Mouse (Mus musculus): ENCODE measurements around the gene Usp29. TPM values are rescaled to one million over a fixed set of nuclear protein-coding genes. Genes with fewer than 3 reads are reported as not detected.

Usp29 gene
- total and polyA plus RNA-seq, 2 experiments from 2014 or later = 2.2 to 3.2 TPM

DNA sequence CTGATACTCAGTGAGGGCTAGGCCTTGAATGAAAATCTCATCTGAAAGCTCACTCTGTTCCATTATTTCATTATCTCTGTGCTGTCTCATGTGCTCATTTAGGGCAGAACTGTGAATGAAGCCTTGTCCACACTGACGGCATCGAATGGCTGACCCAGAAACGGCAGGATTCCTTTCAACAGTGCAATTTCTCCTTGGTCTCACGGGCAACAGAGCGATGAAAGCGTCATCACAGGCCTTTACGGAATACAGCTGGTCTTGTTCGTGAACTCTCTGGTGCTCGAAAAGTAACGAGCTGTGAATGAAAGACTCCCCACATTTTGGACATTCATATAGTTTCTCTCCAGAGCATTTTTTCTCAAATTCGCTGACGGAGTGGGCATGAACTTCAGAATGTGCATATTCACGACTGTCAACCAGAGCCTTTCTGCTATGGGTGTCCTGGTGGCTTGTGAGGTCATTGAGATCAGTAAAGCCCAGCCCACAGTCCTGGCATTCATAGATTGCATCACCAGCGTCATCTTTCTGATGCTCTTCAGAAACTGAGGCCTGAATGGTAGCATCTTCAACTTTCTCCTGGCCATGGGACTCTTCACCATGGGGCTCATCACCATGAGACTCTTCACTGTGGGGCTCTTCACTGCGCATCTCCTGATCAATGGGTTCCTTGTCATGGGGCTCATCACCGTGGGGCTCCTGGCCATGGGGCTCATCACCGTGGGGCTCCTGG lies 21.8 kb upstream of the Usp29 start:
- Histone ChIP-seq H3K4me3 (ENCODE audit: low read depth, low read length) (no peak overlapping the region), H3K9me3 (replicated peaks; ENCODE audit: control insufficient read depth, low read length) (no peaks in the 10 kb centered on the region), H3K4me1 (ENCODE audit: control insufficient read depth, insufficient read depth) (no peaks in the 10 kb centered on the region), H3K27ac (ENCODE audit: low read depth) (no peak overlapping the region), H3K36me3 (replicated peaks; ENCODE audit: control insufficient read depth, insufficient read depth, low read length) (peaks cover 73% of the 10 kb centered on the region), H3K4me2 (ENCODE audit: low read depth, low read length) (no peak overlapping the region), H3K27me3 (ENCODE audit: control insufficient read depth, insufficient read depth, low read length) (no peaks in the 10 kb centered on the region), H3K9ac (replicated peaks; ENCODE audit: low read depth, low read length) (no peak overlapping the region)
- WGBS = 73% methylated on average over 17 of the region's 17 CpGs
- TF ChIP-seq EP300 (IDR thresholded peaks at IDR 0.05; ENCODE audit: low read depth) = no peak
- TF ChIP-seq CTCF (IDR thresholded peaks at IDR 0.05; ENCODE audit: low read depth) = no peak
- DNase-seq (ENCODE audit: low spot score) = no peak
- no peak; the same call in 1 of the 2 replicates for ATAC-seq (ENCODE audit: insufficient read depth, low read depth)

DNA sequence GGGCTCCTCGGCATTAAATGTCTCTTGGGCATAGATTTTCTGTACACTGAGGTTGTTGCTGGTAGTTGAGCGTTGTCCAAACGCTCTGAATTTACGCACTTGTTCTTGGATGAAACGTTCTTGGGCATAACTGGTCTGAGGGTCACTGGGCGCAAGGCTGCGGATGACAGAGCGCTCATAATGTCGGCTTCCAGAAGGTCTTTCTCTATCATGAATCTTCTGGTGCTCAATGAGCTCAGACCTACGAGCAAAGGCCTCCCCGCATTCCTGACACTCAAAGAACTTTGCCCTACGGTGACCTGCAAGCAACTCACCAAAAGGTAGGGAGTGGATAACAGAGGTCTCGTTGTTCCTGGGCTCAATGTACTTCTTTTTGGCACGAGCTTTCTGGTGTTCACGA lies 21.0 kb upstream of the Usp29 start:
- no peaks in the 10 kb centered on the region for H3K27me3 ChIP-seq (ENCODE audit: control insufficient read depth, insufficient read depth, low read length)
- TF ChIP-seq EP300 (IDR thresholded peaks at IDR 0.05; ENCODE audit: low read depth) = no peak
- TF ChIP-seq CTCF (IDR thresholded peaks at IDR 0.05; ENCODE audit: low read depth) = no peak
- no peak for DNase-seq (ENCODE audit: low spot score)
- H3K27ac ChIP-seq (ENCODE audit: low read depth) = no peak overlapping the region
- ATAC-seq (ENCODE audit: insufficient read depth, low read depth) = no peak
- peaks cover 77% of the 10 kb centered on the region for H3K36me3 ChIP-seq (replicated peaks; ENCODE audit: control insufficient read depth, insufficient read depth, low read length)
- H3K4me3 ChIP-seq (ENCODE audit: low read depth, low read length) = no peak overlapping the region
- 83% methylated on average over 15 of the region's 15 CpGs for WGBS
- H3K4me2 ChIP-seq (ENCODE audit: low read depth, low read length) = no peak overlapping the region
- H3K4me1 ChIP-seq (ENCODE audit: control insufficient read depth, insufficient read depth) = no peaks in the 10 kb centered on the region
- no peak overlapping the region for H3K9ac ChIP-seq (replicated peaks; ENCODE audit: low read depth, low read length)
- no peaks in the 10 kb centered on the region for H3K9me3 ChIP-seq (replicated peaks; ENCODE audit: control insufficient read depth, low read length)

DNA sequence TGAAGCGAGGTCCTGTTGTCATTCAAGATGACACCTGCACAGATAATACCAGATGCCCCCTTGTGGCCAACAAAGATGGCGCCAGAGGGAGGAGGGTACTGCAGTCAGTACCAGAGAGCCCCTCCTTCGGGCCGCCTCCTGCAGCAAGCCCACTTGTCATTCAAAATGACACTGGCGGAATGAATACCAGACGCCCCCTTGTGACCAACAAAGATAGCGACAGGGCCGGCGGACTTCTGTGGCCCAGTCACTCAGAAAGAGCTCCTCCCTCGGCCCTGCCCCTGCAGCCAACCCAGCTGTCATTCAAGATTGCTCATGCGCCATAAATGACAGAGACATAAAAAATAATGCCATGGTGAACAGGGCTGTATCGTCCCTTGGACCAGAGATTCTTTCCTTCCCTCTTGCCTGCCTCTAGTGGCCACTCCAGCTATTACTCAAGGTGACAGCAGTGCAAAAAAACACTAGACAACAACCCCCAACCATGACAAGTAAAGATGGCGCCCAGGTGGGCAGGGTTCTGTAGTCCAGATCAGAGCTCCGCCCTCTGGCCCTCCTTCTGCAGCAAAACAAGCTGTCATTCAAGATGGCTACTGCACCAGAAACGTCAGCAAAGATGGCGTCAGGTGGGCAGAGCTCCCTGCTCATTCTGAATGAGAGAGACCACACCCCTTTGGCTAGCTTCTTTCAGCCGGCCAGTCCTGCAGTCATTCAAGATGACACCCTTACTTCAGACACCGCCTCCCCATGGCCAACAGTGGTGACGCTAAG lies 2.8 kb upstream of the Usp29 start:
- 48% methylated on average over 19 of the region's 19 CpGs for WGBS

DNA sequence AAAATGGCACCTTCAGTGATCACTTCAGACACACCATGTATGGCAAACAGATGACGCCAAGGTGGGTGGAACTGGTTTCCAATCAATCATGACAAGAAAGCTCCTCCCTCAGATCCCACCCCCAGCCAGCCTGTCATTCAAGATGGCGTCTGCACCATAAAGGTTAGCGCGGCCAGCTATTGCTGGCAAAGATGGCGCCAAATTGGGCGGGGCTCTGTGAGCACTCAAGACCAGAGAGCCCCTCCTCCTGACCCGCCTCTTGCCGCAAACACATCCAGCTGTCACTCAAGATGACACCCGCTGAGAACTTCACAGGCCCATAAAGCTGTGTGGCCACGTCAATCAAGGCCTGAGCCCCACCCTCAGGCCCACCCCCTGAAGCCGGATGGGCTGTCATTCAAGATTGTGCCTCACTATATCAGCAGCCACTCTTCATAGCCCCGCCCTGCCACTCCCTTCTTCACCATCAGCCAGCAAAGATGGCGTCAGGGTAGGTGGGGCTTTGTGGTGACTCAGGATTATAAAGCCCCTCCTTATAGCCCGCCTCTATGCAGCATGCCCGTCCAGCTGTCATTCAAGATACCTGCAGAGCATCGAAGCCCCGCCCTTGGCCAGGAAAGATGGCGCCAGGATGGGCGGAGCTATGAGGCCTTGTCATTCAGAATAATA lies 2.0 kb upstream of the Usp29 start:
- DNase-seq (ENCODE audit: low spot score) = peak; percentile 95
- 48% methylated on average over 19 of the region's 19 CpGs for WGBS
- no peak for TF ChIP-seq EP300 (IDR thresholded peaks at IDR 0.05; ENCODE audit: low read depth)
- TF ChIP-seq CTCF (IDR thresholded peaks at IDR 0.05; ENCODE audit: low read depth) = no peak
- Histone ChIP-seq H3K4me2 (ENCODE audit: low read depth, low read length) (peak overlapping the region; percentile 58), H3K27ac (ENCODE audit: low read depth) (peak overlapping the region; percentile 94), H3K9me3 (replicated peaks; ENCODE audit: control insufficient read depth, low read length) (0 out of 2 replicates have a peak, but pooled peaks cover 14% of the 10 kb centered on the region), H3K9ac (replicated peaks; ENCODE audit: low read depth, low read length) (no peak overlapping the region), H3K27me3 (ENCODE audit: control insufficient read depth, insufficient read depth, low read length) (no peaks in the 10 kb centered on the region), H3K4me1 (ENCODE audit: control insufficient read depth, insufficient read depth) (no peaks in the 10 kb centered on the region), H3K4me3 (ENCODE audit: low read depth, low read length) (peak overlapping the region; percentile 61), H3K36me3 (replicated peaks; ENCODE audit: control insufficient read depth, insufficient read depth, low read length) (0 out of 2 replicates have a peak, but pooled peaks cover 22% of the 10 kb centered on the region)
- ATAC-seq (ENCODE audit: insufficient read depth, low read depth) = peak; percentile 74

More for the DNA sequence above, 2.8 kb upstream of the Usp29 start:
- H3K27ac ChIP-seq (ENCODE audit: low read depth) = peak overlapping the region; percentile 87
- no peaks in the 10 kb centered on the region for H3K4me1 ChIP-seq (ENCODE audit: control insufficient read depth, insufficient read depth)
- 0 out of 2 replicates have a peak, but pooled peaks cover 14% of the 10 kb centered on the region for H3K9me3 ChIP-seq (replicated peaks; ENCODE audit: control insufficient read depth, low read length)
- DNase-seq (ENCODE audit: low spot score) (peak; percentile 90), ATAC-seq (ENCODE audit: insufficient read depth, low read depth) (peak; percentile 54)
- 0 out of 2 replicates have a peak, but pooled peaks cover 22% of the 10 kb centered on the region for H3K36me3 ChIP-seq (replicated peaks; ENCODE audit: control insufficient read depth, insufficient read depth, low read length)
- TF ChIP-seq EP300 (IDR thresholded peaks at IDR 0.05; ENCODE audit: low read depth) (peak; percentile 63; the same call in 1 of the 2 replicates), CTCF (IDR thresholded peaks at IDR 0.05; ENCODE audit: low read depth) (peak; percentile 50)
- no peak overlapping the region for H3K9ac ChIP-seq (replicated peaks; ENCODE audit: low read depth, low read length)
- H3K4me2 ChIP-seq (ENCODE audit: low read depth, low read length) = peak overlapping the region; percentile 43
- H3K27me3 ChIP-seq (ENCODE audit: control insufficient read depth, insufficient read depth, low read length) = no peaks in the 10 kb centered on the region
- H3K4me3 ChIP-seq (ENCODE audit: low read depth, low read length) = peak overlapping the region; percentile 34
